Mouse (Mus musculus): ENCODE data around the gene Gm18596. TPM values are rescaled to one million over a fixed set of nuclear protein-coding genes. Genes with fewer than 3 reads are reported as not detected.
"Not testable (repeated sequence)": the region's sequence is repeated elsewhere in the genome, so short reads cannot be mapped to it uniquely, and the experiment has no call there.

Gene Gm18596
- polyA plus RNA-seq, 1 experiment from 2014 or later = not detected

DNA sequence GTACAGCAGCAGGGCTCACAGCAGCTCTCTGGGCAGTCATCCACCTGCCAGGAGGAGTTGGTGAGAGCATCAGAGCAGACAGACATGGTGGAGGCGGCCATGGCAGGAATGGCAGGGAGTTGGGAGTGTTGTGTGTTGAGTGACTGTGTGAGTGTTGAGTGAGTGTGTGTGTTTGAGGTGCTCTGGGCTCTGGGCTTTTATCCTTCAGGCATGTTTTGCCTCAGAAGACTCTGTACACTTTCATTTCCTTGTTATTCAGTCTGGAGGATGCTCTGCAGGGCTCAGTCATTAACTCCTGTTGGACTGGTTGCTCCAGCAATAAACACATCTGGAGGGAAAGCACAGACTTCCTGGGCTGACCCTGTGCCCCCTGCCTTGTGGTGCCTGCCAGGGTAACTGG lies 17.1 kb upstream of the Gm18596 start, which contains the start of gene Gm3233:
Gm3233 (minus strand) TSS at position 101 of the 400 bp plus-strand sequence.
- not testable (repeated sequence) for H3K4me1 ChIP-seq (ENCODE audit: control insufficient read depth, insufficient read depth, low read length); DNase-seq (ENCODE audit: low spot score); ATAC-seq; H3K9me3 ChIP-seq (replicated peaks; ENCODE audit: control insufficient read depth, low read length); H3K9ac ChIP-seq (ENCODE audit: low read length); H3K4me2 ChIP-seq (ENCODE audit: low read length); H3K27ac ChIP-seq (ENCODE audit: low read depth, low read length); H3K27me3 ChIP-seq (replicated peaks; ENCODE audit: control insufficient read depth, insufficient read depth, low read length); H3K4me3 ChIP-seq (ENCODE audit: low read depth, low read length); H3K36me3 ChIP-seq (ENCODE audit: control insufficient read depth, insufficient read depth, low read length)
- no CpG with 5 or more reads among the region's 1 CpGs for WGBS

DNA sequence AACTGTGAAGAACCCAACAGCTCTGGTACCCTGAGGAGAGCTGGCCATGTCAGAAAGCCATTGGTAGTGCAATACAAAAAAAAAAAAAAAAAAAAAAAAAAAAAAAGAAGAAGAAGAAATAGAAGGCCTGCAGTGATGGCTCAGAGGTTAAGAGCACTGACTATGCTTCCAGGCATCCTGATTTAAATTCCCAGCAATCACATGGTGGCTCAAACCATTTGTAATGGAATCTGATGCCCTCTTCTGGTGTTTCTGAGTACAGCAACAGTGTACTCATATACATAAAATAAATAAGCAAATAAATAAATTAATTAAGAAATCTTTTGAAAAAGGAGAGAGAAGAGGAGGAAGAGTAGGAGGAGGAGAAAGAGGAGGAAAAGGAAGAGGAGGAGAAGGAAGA lies 11.0 kb upstream of the Gm18596 start:
- Histone ChIP-seq H3K9me3 (replicated peaks; ENCODE audit: control insufficient read depth, low read length) (no peaks in the 10 kb centered on the region), H3K4me2 (ENCODE audit: low read length) (no peak overlapping the region), H3K27ac (ENCODE audit: low read depth, low read length) (no peak overlapping the region), H3K4me3 (ENCODE audit: low read depth, low read length) (no peak overlapping the region), H3K27me3 (replicated peaks; ENCODE audit: control insufficient read depth, insufficient read depth, low read length) (no peaks in the 10 kb centered on the region), H3K36me3 (ENCODE audit: control insufficient read depth, insufficient read depth, low read length) (no peaks in the 10 kb centered on the region), H3K4me1 (ENCODE audit: control insufficient read depth, insufficient read depth, low read length) (no peaks in the 10 kb centered on the region), H3K9ac (ENCODE audit: low read length) (no peak overlapping the region)
- DNase-seq (ENCODE audit: low spot score) = no peak
- no peak for ATAC-seq

DNA sequence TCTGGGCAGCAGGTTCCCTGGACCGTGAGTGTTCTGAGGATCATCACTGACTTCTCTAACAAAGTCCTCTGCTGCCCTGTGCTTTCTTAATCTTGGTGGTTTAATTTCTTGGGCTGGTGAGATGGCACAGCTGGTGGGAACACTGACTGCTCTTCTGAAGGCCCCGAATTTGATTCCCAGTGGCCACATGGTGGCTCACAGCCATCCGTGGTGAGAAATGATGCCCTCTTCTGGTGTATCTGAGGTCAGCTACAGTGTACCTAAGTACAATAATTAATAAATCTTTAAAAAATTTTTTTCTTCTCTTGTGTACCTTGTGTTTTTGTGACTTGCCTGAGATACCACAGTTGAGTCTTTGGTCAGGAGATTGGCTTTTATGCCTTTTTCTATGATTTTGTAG lies 9.9 kb upstream of the Gm18596 start:
- H3K4me2 ChIP-seq (ENCODE audit: low read length); H3K9me3 ChIP-seq (replicated peaks; ENCODE audit: control insufficient read depth, low read length); H3K27ac ChIP-seq (ENCODE audit: low read depth, low read length); H3K4me3 ChIP-seq (ENCODE audit: low read depth, low read length); ATAC-seq; DNase-seq (ENCODE audit: low spot score); H3K27me3 ChIP-seq (replicated peaks; ENCODE audit: control insufficient read depth, insufficient read depth, low read length); H3K36me3 ChIP-seq (ENCODE audit: control insufficient read depth, insufficient read depth, low read length); H3K9ac ChIP-seq (ENCODE audit: low read length); H3K4me1 ChIP-seq (ENCODE audit: control insufficient read depth, insufficient read depth, low read length): not testable (repeated sequence)
- 61% methylated on average over 3 of the region's 3 CpGs for WGBS

DNA sequence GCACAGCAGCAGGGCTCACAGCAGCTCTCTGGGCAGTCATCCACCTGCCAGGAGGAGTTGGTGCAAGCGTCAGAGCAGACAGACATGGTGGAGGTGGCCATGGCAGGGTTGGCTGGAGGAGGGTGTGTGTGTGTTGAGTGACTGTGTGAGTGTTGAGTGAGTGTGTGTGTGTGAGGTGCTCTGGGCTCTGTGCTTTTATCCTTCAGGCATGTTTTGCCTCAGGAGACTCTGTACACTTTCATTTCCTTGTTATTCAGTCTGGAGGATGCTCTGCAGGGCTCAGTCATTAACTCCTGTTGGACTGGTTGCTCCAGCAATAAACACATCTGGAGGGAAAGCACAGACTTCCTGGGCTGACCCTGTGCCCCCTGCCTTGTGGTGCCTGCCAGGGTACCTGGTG lies 8.8 kb upstream of the Gm18596 start, which contains the start of gene Gm9736:
Gm9736 (minus strand) TSS at position 101 of the 400 bp plus-strand sequence.
- not testable (repeated sequence) for ATAC-seq; H3K27me3 ChIP-seq (replicated peaks; ENCODE audit: control insufficient read depth, insufficient read depth, low read length); DNase-seq (ENCODE audit: low spot score); H3K4me1 ChIP-seq (ENCODE audit: control insufficient read depth, insufficient read depth, low read length); H3K4me3 ChIP-seq (ENCODE audit: low read depth, low read length); H3K36me3 ChIP-seq (ENCODE audit: control insufficient read depth, insufficient read depth, low read length); H3K9ac ChIP-seq (ENCODE audit: low read length); H3K9me3 ChIP-seq (replicated peaks; ENCODE audit: control insufficient read depth, low read length); H3K4me2 ChIP-seq (ENCODE audit: low read length); H3K27ac ChIP-seq (ENCODE audit: low read depth, low read length)
- 92% methylated on average over 1 of the region's 1 CpGs for WGBS

DNA sequence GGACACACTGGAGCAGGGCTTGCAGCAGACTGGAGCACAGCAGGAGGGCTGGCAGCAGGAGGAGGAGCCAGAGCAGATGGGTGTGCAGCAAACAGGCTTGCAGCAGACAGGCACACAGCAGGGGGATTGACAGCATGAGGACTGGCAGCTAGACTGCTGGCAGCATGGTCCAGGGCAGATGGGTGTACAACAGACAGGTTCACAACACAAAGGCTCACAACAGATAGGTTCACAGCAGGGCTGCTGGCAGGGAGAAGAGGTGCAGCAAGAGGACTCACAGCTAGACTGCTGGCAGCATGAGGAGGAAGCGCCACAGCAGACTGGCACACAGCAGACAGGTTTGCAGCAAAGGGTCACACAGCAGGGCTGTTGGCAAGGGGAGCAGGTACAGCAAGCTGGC lies 8.2 kb upstream of the Gm18596 start:
- not testable (repeated sequence) for DNase-seq (ENCODE audit: low spot score); H3K36me3 ChIP-seq (ENCODE audit: control insufficient read depth, insufficient read depth, low read length); H3K4me1 ChIP-seq (ENCODE audit: control insufficient read depth, insufficient read depth, low read length); H3K4me2 ChIP-seq (ENCODE audit: low read length); H3K27ac ChIP-seq (ENCODE audit: low read depth, low read length); ATAC-seq; H3K9ac ChIP-seq (ENCODE audit: low read length); H3K27me3 ChIP-seq (replicated peaks; ENCODE audit: control insufficient read depth, insufficient read depth, low read length); H3K4me3 ChIP-seq (ENCODE audit: low read depth, low read length); H3K9me3 ChIP-seq (replicated peaks; ENCODE audit: control insufficient read depth, low read length)
- 47% methylated on average over 1 of the region's 1 CpGs for WGBS

DNA sequence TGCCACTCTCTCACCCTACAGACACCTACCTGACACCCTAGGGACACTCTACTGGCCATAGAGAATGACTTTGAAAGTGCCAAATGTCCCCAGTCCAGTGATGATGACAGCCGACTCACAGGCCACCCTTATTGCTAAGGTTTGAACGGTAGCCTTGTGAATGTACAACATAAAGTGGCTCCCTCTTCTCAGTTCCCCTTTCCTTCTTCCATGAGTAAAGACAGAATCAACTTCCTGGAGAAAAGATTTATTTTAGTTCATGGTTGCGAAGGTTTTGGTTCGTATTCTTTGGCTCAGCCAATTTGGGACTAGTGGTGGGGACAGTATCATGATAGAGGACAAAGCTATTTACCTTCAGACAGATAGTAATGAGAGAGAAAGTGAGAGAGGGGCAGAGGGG lies 3.5 kb downstream of the Gm18596 start:
- no peaks in the 10 kb centered on the region for H3K27me3 ChIP-seq (replicated peaks; ENCODE audit: control insufficient read depth, insufficient read depth, low read length)
- no peak for ATAC-seq
- no peaks in the 10 kb centered on the region for H3K9me3 ChIP-seq (replicated peaks; ENCODE audit: control insufficient read depth, low read length)
- no peak overlapping the region for H3K4me3 ChIP-seq (ENCODE audit: low read depth, low read length)
- no peak overlapping the region for H3K9ac ChIP-seq (ENCODE audit: low read length)
- DNase-seq (ENCODE audit: low spot score) = no peak
- no peaks in the 10 kb centered on the region for H3K36me3 ChIP-seq (ENCODE audit: control insufficient read depth, insufficient read depth, low read length)
- no peak overlapping the region for H3K27ac ChIP-seq (ENCODE audit: low read depth, low read length)
- no peak overlapping the region for H3K4me2 ChIP-seq (ENCODE audit: low read length)
- 91% methylated on average over 4 of the region's 4 CpGs for WGBS
- H3K4me1 ChIP-seq (ENCODE audit: control insufficient read depth, insufficient read depth, low read length) = no peaks in the 10 kb centered on the region

DNA sequence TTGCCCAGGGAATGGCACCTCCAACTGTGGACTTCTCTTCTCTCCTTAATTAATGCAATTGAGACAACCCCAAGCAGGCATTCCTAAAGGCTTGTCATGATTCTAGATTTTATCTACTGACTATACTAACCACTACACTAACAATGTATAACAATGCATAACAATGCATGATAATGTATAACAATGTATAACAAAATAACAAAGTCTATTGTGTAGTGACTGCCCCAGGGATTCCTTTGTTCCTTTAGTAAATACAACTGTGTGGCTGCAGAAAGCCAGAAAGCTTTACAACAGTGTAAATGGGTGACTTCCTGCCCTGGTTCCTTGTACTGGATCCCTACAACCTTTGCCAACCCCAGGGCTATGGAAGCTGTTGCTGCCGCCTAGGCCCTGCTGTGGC lies 6.5 kb downstream of the Gm18596 start:
- no peaks in the 10 kb centered on the region for H3K27me3 ChIP-seq (replicated peaks; ENCODE audit: control insufficient read depth, insufficient read depth, low read length)
- no peak for DNase-seq (ENCODE audit: low spot score)
- H3K9me3 ChIP-seq (replicated peaks; ENCODE audit: control insufficient read depth, low read length) = no peaks in the 10 kb centered on the region
- no peaks in the 10 kb centered on the region for H3K4me1 ChIP-seq (ENCODE audit: control insufficient read depth, insufficient read depth, low read length)
- no peak overlapping the region for H3K27ac ChIP-seq (ENCODE audit: low read depth, low read length)
- ATAC-seq = no peak
- no peaks in the 10 kb centered on the region for H3K36me3 ChIP-seq (ENCODE audit: control insufficient read depth, insufficient read depth, low read length)
- no peak overlapping the region for H3K4me2 ChIP-seq (ENCODE audit: low read length)
- WGBS = 94% methylated on average over 1 of the region's 1 CpGs
- no peak overlapping the region for H3K9ac ChIP-seq (ENCODE audit: low read length)
- H3K4me3 ChIP-seq (ENCODE audit: low read depth, low read length) = no peak overlapping the region

DNA sequence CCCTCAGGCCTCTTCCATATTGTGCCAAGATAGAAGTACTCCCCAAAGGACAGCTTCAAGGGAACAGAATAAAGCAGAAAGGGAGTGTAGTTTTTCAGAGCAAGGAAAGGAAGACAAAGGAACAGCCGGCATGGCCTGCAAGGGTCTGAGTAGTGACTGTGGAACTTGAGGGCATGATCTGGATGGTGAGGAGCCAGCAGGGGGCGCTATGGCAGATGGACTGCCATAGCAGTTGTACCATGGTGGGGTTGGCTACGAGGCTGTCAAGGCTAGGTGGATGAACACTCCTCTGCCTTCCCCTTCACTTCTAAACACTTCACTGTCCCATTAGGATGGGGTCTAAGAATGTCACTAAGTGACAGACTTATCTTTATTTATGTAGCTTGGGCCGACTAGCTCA lies 13.2 kb downstream of the Gm18596 start:
- ATAC-seq (no peak), DNase-seq (ENCODE audit: low spot score) (no peak)
- Histone ChIP-seq H3K4me1 (ENCODE audit: control insufficient read depth, insufficient read depth, low read length) (no peaks in the 10 kb centered on the region), H3K4me3 (ENCODE audit: low read depth, low read length) (no peak overlapping the region), H3K36me3 (ENCODE audit: control insufficient read depth, insufficient read depth, low read length) (no peaks in the 10 kb centered on the region), H3K27me3 (replicated peaks; ENCODE audit: control insufficient read depth, insufficient read depth, low read length) (no peaks in the 10 kb centered on the region), H3K9ac (ENCODE audit: low read length) (no peak overlapping the region), H3K4me2 (ENCODE audit: low read length) (no peak overlapping the region), H3K27ac (ENCODE audit: low read depth, low read length) (no peak overlapping the region), H3K9me3 (replicated peaks; ENCODE audit: control insufficient read depth, low read length) (no peaks in the 10 kb centered on the region)
- 50% methylated on average over 4 of the region's 4 CpGs for WGBS

DNA sequence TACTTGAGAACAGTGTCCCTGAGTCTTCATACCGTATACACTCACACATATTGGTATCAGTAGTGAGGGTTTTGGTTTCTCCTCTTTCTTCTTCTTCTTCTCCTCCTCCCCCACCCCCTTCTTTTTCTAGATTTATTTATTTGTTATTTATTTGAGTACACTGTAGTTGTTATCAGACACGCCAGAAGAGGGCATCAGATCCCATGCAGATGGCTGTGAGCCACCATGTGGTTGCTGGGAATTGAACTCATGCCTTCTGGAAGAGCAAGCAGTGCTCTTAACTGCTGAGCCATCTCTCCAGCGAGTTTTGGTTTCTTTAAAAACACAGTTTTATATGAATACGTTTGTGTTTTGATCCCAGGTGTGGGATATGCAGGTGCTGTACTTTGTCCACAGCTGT lies 14.2 kb downstream of the Gm18596 start:
- ATAC-seq (no peak), DNase-seq (ENCODE audit: low spot score) (no peak)
- no peaks in the 10 kb centered on the region for H3K9me3 ChIP-seq (replicated peaks; ENCODE audit: control insufficient read depth, low read length)
- WGBS = 58% methylated on average over 4 of the region's 4 CpGs
- H3K36me3 ChIP-seq (ENCODE audit: control insufficient read depth, insufficient read depth, low read length) = no peaks in the 10 kb centered on the region
- no peak overlapping the region for H3K9ac ChIP-seq (ENCODE audit: low read length)
- no peaks in the 10 kb centered on the region for H3K4me1 ChIP-seq (ENCODE audit: control insufficient read depth, insufficient read depth, low read length)
- no peak overlapping the region for H3K27ac ChIP-seq (ENCODE audit: low read depth, low read length)
- H3K4me3 ChIP-seq (ENCODE audit: low read depth, low read length) = no peak overlapping the region
- H3K4me2 ChIP-seq (ENCODE audit: low read length) = no peak overlapping the region
- no peaks in the 10 kb centered on the region for H3K27me3 ChIP-seq (replicated peaks; ENCODE audit: control insufficient read depth, insufficient read depth, low read length)

Measured in forebrain, embryonic 14.5 days (tissue).